Mouse (Mus musculus) forebrain, postnatal 0 days (tissue): Measurements from ENCODE around the gene Gm20696. TPM values are rescaled to one million over a fixed set of nuclear protein-coding genes. Genes with fewer than 3 reads are reported as not detected.

ENCODE experiments used
- ATAC-seq: fragments of 200-750 bp; cut with Nextera tagmentation; 2 replicates; pipeline ENCODE4 v1.8.0; 2017; ENCODE audit warnings: mild to moderate bottlenecking, moderate library complexity
- DNase-seq: peaks from one replicate; pipeline ENCODE4 v3.0.0-alpha.2; 2015
- H3K27ac ChIP-seq: fragments of 300-500 bp; sonication (generic); 2 replicates; pipeline ENCODE4 v1.5.1; 2014; ENCODE audit warnings: low read depth, mild to moderate bottlenecking, antibody characterized with exemption, low read length, moderate library complexity, mixed read lengths
- H3K27me3 ChIP-seq: fragments of 300-500 bp; sonication (generic); 2 replicates; pipeline ENCODE4 v1.6.1; 2014; ENCODE audit warnings: mild to moderate bottlenecking, low read length, mixed read lengths; ENCODE audit not compliant: insufficient read depth
- H3K36me3 ChIP-seq: fragments of 300-500 bp; sonication (generic); 2 replicates; pipeline ENCODE4 v1.6.1; 2014; ENCODE audit warnings: mild to moderate bottlenecking, moderate library complexity; ENCODE audit not compliant: insufficient read depth
- H3K4me1 ChIP-seq: fragments of 300-500 bp; sonication (generic); 2 replicates; pipeline ENCODE4 v1.6.1; 2014; ENCODE audit warnings: antibody characterized with exemption; ENCODE audit not compliant: insufficient read depth
- H3K4me2 ChIP-seq: fragments of 300-500 bp; sonication (generic); 2 replicates; pipeline ENCODE4 v1.6.1; 2014; ENCODE audit warnings: low read depth, mild to moderate bottlenecking, moderate library complexity
- H3K4me3 ChIP-seq: fragments of 300-500 bp; sonication (generic); 2 replicates; pipeline ENCODE4 v1.5.1; 2014; ENCODE audit warnings: low read depth, low read length, mixed read lengths
- H3K9ac ChIP-seq: fragments of 300-500 bp; sonication (generic); 2 replicates; pipeline ENCODE4 v1.6.1; 2014; ENCODE audit warnings: mild to moderate bottlenecking
- H3K9me3 ChIP-seq: fragments of 300-500 bp; sonication (generic); 2 replicates; pipeline ENCODE4 v1.6.1; 2016; ENCODE audit warnings: low read length
- CTCF ChIP-seq: sonication (generic); IDR thresholded peaks from 2 replicates; pipeline ENCODE4 v1.5.1; 2016; ENCODE audit warnings: antibody characterized with exemption, control low read depth, low read depth
- WGBS: fragments of 180-500 bp; shearing (Covaris S2); extraction: QIAGEN DNeasy Blood & Tissue Kit; methylation state at CpG from one replicate; pipeline ENCODE4 v1.1.7; 2014; 5-methylcytosine and 5-hydroxymethylcytosine counted together
- polyA plus RNA-seq: library from polyadenylated mRNA; unstranded; fragments of >200 nt; fragmentation: Nextera tagmentation; extraction: Ambion mirVana; gene quantifications from 2 replicates; pipeline ENCODE4 v1.2.1, GENCODE M21; 2015
- total RNA-seq: library from RNA; depleted of rRNA; stranded (reverse); fragments of >200 nt; gene quantifications from 2 replicates; pipeline ENCODE4 v1.2.3, GENCODE M21; 2014

Gm20696 gene
- total and polyA plus RNA-seq, 2 experiments from 2014 or later = 2.2 to 2.6 TPM

DNA sequence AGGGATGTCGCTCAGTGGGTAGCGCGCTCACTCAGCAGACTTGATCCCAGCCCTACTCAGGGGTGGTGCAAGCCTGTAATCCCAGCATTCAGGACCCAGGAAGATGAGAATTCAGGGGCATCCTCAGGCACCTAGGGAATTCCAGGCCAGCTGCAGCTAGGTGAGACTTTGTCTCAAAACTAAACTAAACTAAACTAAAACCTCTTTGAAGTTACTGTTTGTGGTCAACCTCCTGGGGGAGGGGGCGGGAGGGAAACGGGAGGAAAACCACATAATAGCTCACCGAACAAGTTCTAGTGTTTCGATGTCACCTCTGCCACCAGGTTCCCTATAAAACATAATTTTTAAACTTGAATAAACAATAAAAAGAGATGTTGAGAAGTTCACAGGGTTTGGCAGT is 168.5 kb downstream of the Gm20696 start:
- Histone ChIP-seq H3K4me2 (no peak overlapping the region), H3K27me3 (no peaks in the 10 kb centered on the region), H3K27ac (no peak overlapping the region), H3K36me3 (no peaks in the 10 kb centered on the region), H3K4me1 (no peaks in the 10 kb centered on the region), H3K9ac (no peak overlapping the region), H3K4me3 (no peak overlapping the region), H3K9me3 (no peaks in the 10 kb centered on the region)
- WGBS = 85% methylated on average over 7 of the region's 7 CpGs
- ATAC-seq (no peak), DNase-seq (no peak)
- no peak for TF ChIP-seq CTCF

DNA sequence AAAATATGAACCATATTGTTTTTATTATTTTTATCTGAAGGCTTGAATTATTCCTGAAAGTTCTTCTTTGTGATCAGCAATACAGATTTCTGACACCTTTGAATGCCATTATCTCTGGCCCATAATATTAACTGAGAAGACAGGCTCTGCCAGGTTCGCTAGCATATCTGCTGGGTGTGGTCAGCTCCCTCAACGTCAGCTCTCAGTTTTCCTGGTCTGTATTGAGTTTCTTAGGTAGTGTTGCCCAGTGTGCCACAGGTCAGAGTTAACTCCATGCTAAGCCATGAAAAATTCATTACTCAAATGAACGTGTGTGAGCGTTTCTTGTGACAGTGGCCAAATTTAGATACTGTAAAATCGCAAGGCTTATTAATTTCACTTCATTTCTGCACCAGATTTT is 170.5 kb downstream of the Gm20696 start:
- ATAC-seq (no peak), DNase-seq (no peak)
- no peak overlapping the region for H3K27ac ChIP-seq
- no peak overlapping the region for H3K4me2 ChIP-seq
- WGBS = 64% methylated on average over 5 of the region's 5 CpGs
- H3K9ac ChIP-seq = no peak overlapping the region
- H3K4me1 ChIP-seq = no peaks in the 10 kb centered on the region
- H3K9me3 ChIP-seq = no peaks in the 10 kb centered on the region
- H3K4me3 ChIP-seq = no peak overlapping the region
- TF ChIP-seq CTCF = no peak
- H3K27me3 ChIP-seq = no peaks in the 10 kb centered on the region
- H3K36me3 ChIP-seq = no peaks in the 10 kb centered on the region

DNA sequence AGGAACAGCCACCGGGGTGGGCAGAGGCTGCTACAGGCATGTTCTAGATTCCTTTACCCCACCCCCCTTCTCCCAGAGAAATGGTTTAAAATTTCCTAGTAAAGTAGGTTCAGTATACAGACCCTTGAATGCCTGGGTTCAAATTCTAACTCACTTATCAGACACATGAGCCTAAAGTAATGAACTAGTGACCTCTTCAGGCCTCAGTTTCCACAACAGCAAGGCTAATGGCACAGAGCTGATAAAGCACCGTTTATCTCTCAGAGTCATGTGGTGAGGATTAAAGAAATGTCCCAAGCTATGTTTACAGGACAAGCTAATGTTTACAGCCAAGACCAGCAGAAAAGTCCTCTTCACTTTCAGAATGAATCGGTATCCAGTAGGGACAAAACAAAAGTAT is 173.7 kb downstream of the Gm20696 start:
- no peak overlapping the region for H3K27ac ChIP-seq
- no peaks in the 10 kb centered on the region for H3K4me1 ChIP-seq
- H3K4me3 ChIP-seq = no peak overlapping the region
- 48% methylated on average over 3 of the region's 3 CpGs for WGBS
- no peaks in the 10 kb centered on the region for H3K9me3 ChIP-seq
- ATAC-seq (no peak), DNase-seq (no peak)
- TF ChIP-seq CTCF = no peak
- H3K4me2 ChIP-seq = no peak overlapping the region
- no peaks in the 10 kb centered on the region for H3K27me3 ChIP-seq
- H3K9ac ChIP-seq = no peak overlapping the region
- no peaks in the 10 kb centered on the region for H3K36me3 ChIP-seq

DNA sequence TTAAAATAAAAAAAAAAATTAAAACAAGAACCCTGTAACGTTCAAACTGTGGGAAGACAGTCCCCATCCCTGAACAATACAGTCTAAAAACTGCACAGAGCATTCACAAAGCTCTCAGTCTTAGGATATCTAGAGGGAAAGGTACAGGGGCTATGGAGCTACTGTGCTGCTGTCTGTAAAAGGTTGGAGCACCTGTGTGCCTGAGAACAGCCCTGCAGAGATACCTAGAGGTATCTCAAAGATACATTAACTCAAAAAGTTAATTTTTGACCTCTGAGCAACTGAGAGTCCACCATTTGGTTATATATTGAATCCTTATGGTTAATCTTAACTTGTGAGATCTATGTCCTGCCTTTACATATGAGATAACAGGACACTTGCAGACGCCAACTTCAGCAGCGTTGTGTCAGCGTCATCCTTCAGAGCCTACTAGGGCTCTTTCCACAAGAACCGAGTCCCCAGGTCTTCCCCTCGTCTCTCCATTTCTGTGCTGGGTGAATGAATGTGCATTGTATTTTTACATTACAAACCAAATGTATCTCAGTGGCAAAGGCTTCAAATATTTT is 174.5 kb downstream of the Gm20696 start:
- 78% methylated on average over 6 of the region's 6 CpGs for WGBS
- H3K4me1 ChIP-seq = no peaks in the 10 kb centered on the region
- no peak overlapping the region for H3K27ac ChIP-seq
- TF ChIP-seq CTCF = no peak
- no peaks in the 10 kb centered on the region for H3K9me3 ChIP-seq
- H3K9ac ChIP-seq = no peak overlapping the region
- no peak overlapping the region for H3K4me2 ChIP-seq
- no peaks in the 10 kb centered on the region for H3K27me3 ChIP-seq
- no peaks in the 10 kb centered on the region for H3K36me3 ChIP-seq
- no peak overlapping the region for H3K4me3 ChIP-seq
- DNase-seq = no peak
- no peak for ATAC-seq

DNA sequence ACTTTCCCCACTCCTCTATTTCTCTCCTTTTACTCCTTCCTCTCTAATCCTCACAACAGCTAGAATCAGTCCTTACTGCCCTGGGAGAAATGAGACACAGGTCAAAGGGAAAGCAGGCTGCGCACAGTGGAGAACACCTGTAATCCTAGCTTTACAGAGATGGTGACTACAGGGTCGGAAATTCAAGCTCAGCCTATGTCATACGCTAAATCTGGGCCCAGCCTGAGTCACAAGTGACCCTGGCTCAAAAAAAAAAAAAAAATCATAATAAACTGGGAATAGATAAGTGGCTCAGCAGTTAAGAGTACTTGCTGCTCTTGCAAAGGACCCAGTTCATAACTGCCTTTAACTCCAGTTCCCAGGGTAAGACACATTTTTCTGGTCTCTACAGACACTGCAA is 175.5 kb downstream of the Gm20696 start:
- WGBS = 86% methylated on average over 3 of the region's 3 CpGs
- TF ChIP-seq CTCF = no peak

DNA sequence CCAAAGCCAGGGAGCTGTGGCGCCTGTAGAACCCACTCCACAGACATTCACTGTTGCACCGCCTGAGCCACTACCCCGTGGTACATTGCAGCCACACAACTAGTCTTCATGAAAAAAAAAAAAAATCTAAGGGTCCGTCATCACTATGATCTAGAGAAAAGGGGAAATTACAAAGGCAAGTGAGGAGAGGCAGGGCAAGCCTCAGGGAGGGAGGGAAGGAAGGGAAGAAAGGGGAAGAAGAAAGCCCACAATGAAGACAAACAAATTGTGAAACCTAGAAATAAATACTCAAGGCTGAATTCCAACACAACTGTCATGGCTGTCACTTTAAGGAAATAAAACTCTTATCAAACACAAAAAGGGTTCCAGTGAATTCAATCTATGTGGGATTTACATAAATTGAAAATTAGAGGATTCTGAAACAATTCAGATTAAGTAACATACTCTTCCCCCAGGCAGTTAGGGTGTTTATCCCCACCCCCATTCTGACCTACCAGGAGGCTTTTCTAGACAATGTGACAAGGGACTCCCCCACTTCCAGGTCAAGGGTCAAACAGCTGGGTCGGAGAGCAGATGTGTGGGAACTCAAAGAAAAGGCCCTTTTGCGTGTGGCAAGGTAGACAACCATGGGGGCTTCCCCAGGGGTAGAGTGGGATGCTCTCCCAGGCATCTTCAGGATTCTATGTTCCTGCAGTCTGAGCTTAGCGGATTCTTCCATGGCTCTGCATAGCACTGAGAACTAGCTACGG is 176.5 kb downstream of the Gm20696 start:
- Histone ChIP-seq H3K27me3 (no peaks in the 10 kb centered on the region), H3K27ac (no peak overlapping the region), H3K36me3 (no peaks in the 10 kb centered on the region), H3K9ac (no peak overlapping the region), H3K9me3 (no peaks in the 10 kb centered on the region), H3K4me2 (no peak overlapping the region), H3K4me1 (peaks cover 10% of the 10 kb centered on the region), H3K4me3 (no peak overlapping the region)
- WGBS = 83% methylated on average over 8 of the region's 8 CpGs
- ATAC-seq (no peak), DNase-seq (no peak)
- TF ChIP-seq CTCF = no peak

More for the DNA sequence above, 175.5 kb downstream of the Gm20696 start:
- DNase-seq = no peak
- Histone ChIP-seq H3K27me3 (no peaks in the 10 kb centered on the region), H3K9ac (no peak overlapping the region), H3K9me3 (no peaks in the 10 kb centered on the region), H3K4me2 (no peak overlapping the region), H3K4me1 (peaks cover 2% of the 10 kb centered on the region; the same call in 1 of the 2 replicates), H3K36me3 (no peaks in the 10 kb centered on the region), H3K27ac (no peak overlapping the region), H3K4me3 (no peak overlapping the region)
- ATAC-seq = no peak

DNA sequence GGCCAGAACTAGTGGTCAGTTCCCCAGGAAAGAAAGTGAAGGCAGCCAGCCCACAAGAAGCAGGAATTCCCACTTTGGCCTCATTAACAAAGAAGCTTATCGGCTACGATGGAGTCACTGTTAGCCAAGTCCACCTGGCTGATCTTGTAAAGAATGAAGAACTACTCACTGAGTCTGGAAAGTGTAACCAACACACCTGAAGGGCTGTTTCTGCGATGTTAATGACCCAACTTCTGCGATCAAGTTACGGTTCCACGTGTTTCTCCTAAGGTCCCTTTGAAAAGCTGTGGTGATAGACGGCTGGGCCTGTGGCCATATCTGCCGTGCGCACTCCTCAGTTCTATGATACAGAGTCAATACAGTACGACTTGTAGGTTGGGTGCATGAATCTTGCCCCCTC is 177.2 kb downstream of the Gm20696 start:
- Histone ChIP-seq H3K36me3 (no peaks in the 10 kb centered on the region), H3K9me3 (no peaks in the 10 kb centered on the region), H3K4me1 (peaks cover 17% of the 10 kb centered on the region), H3K27me3 (no peaks in the 10 kb centered on the region), H3K9ac (no peak overlapping the region), H3K4me2 (no peak overlapping the region), H3K4me3 (no peak overlapping the region), H3K27ac (no peak overlapping the region)
- DNase-seq (no peak), ATAC-seq (no peak)
- WGBS = 84% methylated on average over 10 of the region's 10 CpGs
- TF ChIP-seq CTCF = no peak
